Mouse (Mus musculus): ENCODE measurements around the gene Arsb.

GRCm38 (mm10) chr13:93752597-93753400 is 18.6 kb upstream of the Arsb start:
- TF ChIP-seq EP300 (IDR thresholded peaks at IDR 0.05; ENCODE audit: low read depth), result no peak
- TF ChIP-seq CTCF (IDR thresholded peaks at IDR 0.05; ENCODE audit: low read depth), result no peak

Data from liver, postnatal 0 days (tissue).